Mouse (Mus musculus) midbrain, embryonic 15.5 days (tissue): Measurements from ENCODE around the gene Fmo5. TPM values are rescaled to one million over a fixed set of nuclear protein-coding genes. Genes with fewer than 3 reads are reported as not detected.
A peak's percentile ranks its signal among the peaks of the same experiment; 100 is the strongest.

Source experiments
- ATAC-seq: fragments of 200-750 bp; cut with Nextera tagmentation; replicated peaks from 2 replicates; pipeline ENCODE4 v1.8.0; 2017; ENCODE audit warnings: moderate TSS enrichment
- H3K27ac ChIP-seq: fragments of 300-500 bp; sonication (generic); 2 replicates; pipeline ENCODE4 v1.5.1; 2015; ENCODE audit warnings: mild to moderate bottlenecking, inconsistent platforms
- H3K27me3 ChIP-seq: fragments of 300-500 bp; sonication (generic); replicated peaks from 2 replicates; pipeline ENCODE4 v1.6.1; 2015; ENCODE audit warnings: inconsistent platforms
- H3K36me3 ChIP-seq: fragments of 300-500 bp; sonication (generic); replicated peaks from 2 replicates; pipeline ENCODE4 v1.6.1; 2015; ENCODE audit warnings: inconsistent platforms
- H3K4me1 ChIP-seq: fragments of 300-500 bp; sonication (generic); 2 replicates; pipeline ENCODE4 v1.6.1; 2015; ENCODE audit warnings: inconsistent platforms
- H3K4me2 ChIP-seq: fragments of 300-500 bp; sonication (generic); 2 replicates; pipeline ENCODE4 v1.6.1; 2015; ENCODE audit warnings: inconsistent platforms, mild to moderate bottlenecking, moderate library complexity
- H3K4me3 ChIP-seq: fragments of 300-500 bp; sonication (generic); 2 replicates; pipeline ENCODE4 v1.5.1; 2015; ENCODE audit warnings: mild to moderate bottlenecking, inconsistent platforms
- H3K9ac ChIP-seq: fragments of 300-500 bp; sonication (generic); 2 replicates; pipeline ENCODE4 v1.6.1; 2015; ENCODE audit warnings: mild to moderate bottlenecking, inconsistent platforms
- H3K9me3 ChIP-seq: fragments of 300-500 bp; sonication (generic); 2 replicates; pipeline ENCODE4 v1.6.1; 2016; ENCODE audit warnings: inconsistent platforms
- WGBS: fragments of 180-500 bp; shearing (Covaris S2); methylation state at CpG from one replicate; pipeline ENCODE4 v1.1.7; 2015; ENCODE audit warnings: mixed read lengths; 5-methylcytosine and 5-hydroxymethylcytosine counted together
- polyA plus RNA-seq: library from polyadenylated mRNA; unstranded; fragments of >200 nt; fragmentation: Nextera tagmentation; extraction: Ambion mirVana; gene quantifications from 2 replicates; pipeline ENCODE4 v1.2.1, GENCODE M21; 2015

Fmo5 gene
- 0.73 and 0.89 TPM in 2 replicates for polyA plus RNA-seq

- Histone ChIP-seq H3K4me2 (peak within 1 kb of the TSS; percentile 39), H3K4me3 (peak within 1 kb of the TSS; percentile 8; the same call in 1 of the 2 replicates), H3K4me1 (no peaks in the 10 kb centered on the region), H3K27ac (no peak within 1 kb of the TSS), H3K36me3 (no peaks in the 10 kb centered on the region), H3K9ac (no peak within 1 kb of the TSS), H3K27me3 (no peaks in the 10 kb centered on the region), H3K9me3 (no peaks in the 10 kb centered on the region)
- WGBS: 10% methylated on average over 18 of the region's 18 CpGs
- ATAC-seq: no peak
Measured at GRCm38 (mm10) chr3:97628391-97629001, at the start of gene Fmo5. Gene Fmo5, plus strand, starts transcription at chr3:97628804.

- no peaks in the 10 kb centered on the region for H3K9me3 ChIP-seq
- peak; percentile 92 for ATAC-seq
- peaks cover 11% of the 10 kb centered on the region; the same call in 1 of the 2 replicates for H3K4me1 ChIP-seq
- peak overlapping the region; percentile 33 for H3K4me2 ChIP-seq
- 48% methylated on average over 18 of the region's 18 CpGs for WGBS
- H3K9ac ChIP-seq: no peak overlapping the region
- H3K4me3 ChIP-seq: no peak overlapping the region
- H3K27me3 ChIP-seq: no peaks in the 10 kb centered on the region
- 0 out of 2 replicates have a peak overlapping the region, but pooled peaks have one; percentile 29 for H3K27ac ChIP-seq
- no peaks in the 10 kb centered on the region for H3K36me3 ChIP-seq
Measured at GRCm38 (mm10) chr3:97585383-97586160, 43.0 kb upstream of the Fmo5 start.

DNA sequence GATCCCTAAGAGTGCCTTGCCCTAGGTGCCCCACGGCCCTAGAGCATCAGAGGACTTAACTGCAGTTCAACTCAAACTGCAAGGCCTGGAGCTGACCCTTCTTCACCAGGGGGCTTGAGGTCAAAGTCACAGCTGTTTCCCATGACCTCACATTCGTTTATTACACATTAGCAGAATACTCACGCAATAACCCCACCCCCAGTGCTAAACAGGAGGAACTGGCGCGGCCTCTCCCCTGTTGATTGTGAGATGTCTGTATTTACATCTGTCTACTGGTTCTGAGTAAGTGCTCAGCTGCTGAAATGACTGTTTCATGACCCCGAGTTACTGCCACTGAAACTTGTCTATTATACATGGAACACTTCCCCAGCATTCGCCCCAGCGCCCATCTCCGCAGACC, 40.9 kb upstream of the Fmo5 start:
- WGBS: 85% methylated on average over 9 of the region's 9 CpGs

GRCm38 (mm10) chr3:97590699-97591098, 37.9 kb upstream of the Fmo5 start:
- ATAC-seq: no peak
- 57% methylated on average over 8 of the region's 8 CpGs for WGBS
- no peaks in the 10 kb centered on the region for H3K27me3 ChIP-seq
- H3K27ac ChIP-seq: no peak overlapping the region
- H3K4me1 ChIP-seq: peaks cover 5% of the 10 kb centered on the region; the same call in 1 of the 2 replicates
- H3K9ac ChIP-seq: no peak overlapping the region
- no peaks in the 10 kb centered on the region for H3K36me3 ChIP-seq
- H3K4me3 ChIP-seq: no peak overlapping the region
- no peaks in the 10 kb centered on the region for H3K9me3 ChIP-seq
- no peak overlapping the region for H3K4me2 ChIP-seq

More for the DNA sequence above, 40.9 kb upstream of the Fmo5 start:
- no peak overlapping the region for H3K9ac ChIP-seq
- no peak for ATAC-seq
- peaks cover 11% of the 10 kb centered on the region; the same call in 1 of the 2 replicates for H3K4me1 ChIP-seq
- H3K4me3 ChIP-seq: no peak overlapping the region
- H3K4me2 ChIP-seq: no peak overlapping the region
- H3K36me3 ChIP-seq: no peaks in the 10 kb centered on the region
- H3K9me3 ChIP-seq: no peaks in the 10 kb centered on the region
- no peak overlapping the region for H3K27ac ChIP-seq
- H3K27me3 ChIP-seq: no peaks in the 10 kb centered on the region

GRCm38 (mm10) chr3:97593089-97593488, 35.5 kb upstream of the Fmo5 start:
- no peak for ATAC-seq
- WGBS: 94% methylated on average over 5 of the region's 5 CpGs
- H3K27ac ChIP-seq: no peak overlapping the region
- no peaks in the 10 kb centered on the region for H3K4me1 ChIP-seq
- H3K4me3 ChIP-seq: no peak overlapping the region
- no peaks in the 10 kb centered on the region for H3K36me3 ChIP-seq
- H3K27me3 ChIP-seq: no peaks in the 10 kb centered on the region
- no peak overlapping the region for H3K9ac ChIP-seq
- no peaks in the 10 kb centered on the region for H3K9me3 ChIP-seq
- H3K4me2 ChIP-seq: no peak overlapping the region

DNA sequence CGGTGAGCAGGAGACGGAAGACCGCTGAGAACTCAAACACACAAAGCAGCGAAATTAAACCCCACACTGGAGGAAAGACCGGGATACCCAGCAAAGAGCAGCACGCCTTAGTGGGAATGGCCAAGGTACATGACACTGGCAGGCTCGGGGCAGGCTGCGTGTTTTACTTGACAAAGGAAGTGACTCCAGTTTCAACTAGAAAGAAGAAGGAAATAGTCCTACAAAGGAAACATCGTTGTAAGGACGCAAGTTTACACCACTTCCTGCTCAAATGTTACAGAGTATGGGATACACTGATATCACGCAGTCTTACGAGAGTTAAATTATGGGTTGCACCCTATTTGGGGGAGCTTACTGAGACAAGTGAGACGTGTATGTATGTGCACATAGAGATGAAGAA, 34.5 kb upstream of the Fmo5 start:
- no peaks in the 10 kb centered on the region for H3K36me3 ChIP-seq
- H3K4me2 ChIP-seq: no peak overlapping the region
- no peaks in the 10 kb centered on the region for H3K4me1 ChIP-seq
- no peak overlapping the region for H3K4me3 ChIP-seq
- no peak for ATAC-seq
- 89% methylated on average over 13 of the region's 13 CpGs for WGBS
- H3K9ac ChIP-seq: no peak overlapping the region
- no peaks in the 10 kb centered on the region for H3K9me3 ChIP-seq
- no peak overlapping the region for H3K27ac ChIP-seq
- no peaks in the 10 kb centered on the region for H3K27me3 ChIP-seq

DNA sequence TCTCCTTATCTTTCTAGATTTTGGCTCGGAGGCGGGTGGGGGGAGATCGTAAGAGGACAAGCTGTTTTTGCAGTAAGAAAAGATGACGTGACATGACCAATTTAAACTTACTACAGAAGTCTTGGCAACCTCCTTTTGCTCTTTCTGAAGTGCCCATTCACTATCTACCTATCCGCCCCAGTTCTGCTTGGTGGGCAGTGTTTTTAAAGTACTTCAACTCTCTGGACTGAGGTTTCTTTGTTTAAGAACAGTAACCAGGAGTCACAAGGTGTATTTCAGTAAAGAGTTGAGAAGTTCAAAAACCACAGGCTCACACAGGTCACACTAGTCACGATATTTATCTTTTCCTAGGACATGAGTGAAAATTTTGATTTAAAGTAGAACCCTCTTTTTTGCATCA, 33.5 kb upstream of the Fmo5 start:
- Histone ChIP-seq H3K36me3 (no peaks in the 10 kb centered on the region), H3K4me2 (no peak overlapping the region), H3K27ac (no peak overlapping the region), H3K27me3 (no peaks in the 10 kb centered on the region), H3K4me1 (no peaks in the 10 kb centered on the region), H3K9me3 (no peaks in the 10 kb centered on the region), H3K9ac (no peak overlapping the region), H3K4me3 (no peak overlapping the region)
- 94% methylated on average over 6 of the region's 6 CpGs for WGBS
- ATAC-seq: no peak

GRCm38 (mm10) chr3:97596796-97597195, 31.8 kb upstream of the Fmo5 start:
- Histone ChIP-seq H3K4me3 (no peak overlapping the region), H3K36me3 (no peaks in the 10 kb centered on the region), H3K9ac (no peak overlapping the region), H3K4me2 (no peak overlapping the region), H3K27ac (no peak overlapping the region), H3K4me1 (no peaks in the 10 kb centered on the region), H3K9me3 (no peaks in the 10 kb centered on the region), H3K27me3 (no peaks in the 10 kb centered on the region)
- no peak for ATAC-seq
- 90% methylated on average over 8 of the region's 8 CpGs for WGBS

DNA sequence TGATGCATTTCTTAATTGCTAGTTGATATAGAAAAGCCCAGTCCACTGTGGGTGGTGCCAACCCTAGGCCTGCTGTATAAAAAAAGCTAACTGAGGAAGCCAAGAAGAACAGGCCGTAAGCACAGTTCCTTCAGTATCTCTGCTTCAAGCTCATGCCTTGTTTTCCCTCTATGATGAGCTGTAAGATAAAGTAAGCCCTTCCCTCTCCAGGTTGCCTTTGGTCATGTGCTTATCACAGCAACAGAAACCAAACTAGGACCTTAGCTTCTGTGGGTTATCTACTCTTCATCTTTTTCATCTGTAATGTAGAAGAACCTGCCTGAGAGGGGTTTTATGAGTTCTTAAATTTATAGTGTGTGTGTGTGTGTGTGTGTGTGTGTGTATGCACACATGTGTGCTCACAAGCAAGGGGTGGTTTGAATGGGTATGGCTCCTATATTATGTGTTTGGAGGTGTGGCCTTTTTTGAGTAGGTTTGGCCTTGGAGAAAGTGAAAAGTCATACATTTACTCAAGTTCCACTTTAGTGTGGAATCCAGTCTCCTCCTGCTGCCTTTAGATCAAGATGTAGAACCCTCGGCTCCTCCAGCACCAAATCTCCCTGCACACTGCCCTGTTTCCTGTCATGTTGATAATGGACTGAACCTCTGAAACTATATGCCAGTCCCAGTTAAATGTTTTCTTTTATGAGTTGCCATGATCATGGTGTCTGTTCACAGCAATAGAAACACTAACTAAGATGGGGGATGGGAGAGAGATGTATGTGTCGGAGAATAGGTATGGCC, 28.4 kb upstream of the Fmo5 start:
- ATAC-seq: no peak
- H3K27ac ChIP-seq: no peak overlapping the region
- no peaks in the 10 kb centered on the region for H3K36me3 ChIP-seq
- no peak overlapping the region for H3K4me3 ChIP-seq
- H3K4me1 ChIP-seq: no peaks in the 10 kb centered on the region
- no peaks in the 10 kb centered on the region for H3K9me3 ChIP-seq
- WGBS: 95% methylated on average over 3 of the region's 3 CpGs
- H3K27me3 ChIP-seq: no peaks in the 10 kb centered on the region
- H3K9ac ChIP-seq: no peak overlapping the region
- no peak overlapping the region for H3K4me2 ChIP-seq

DNA sequence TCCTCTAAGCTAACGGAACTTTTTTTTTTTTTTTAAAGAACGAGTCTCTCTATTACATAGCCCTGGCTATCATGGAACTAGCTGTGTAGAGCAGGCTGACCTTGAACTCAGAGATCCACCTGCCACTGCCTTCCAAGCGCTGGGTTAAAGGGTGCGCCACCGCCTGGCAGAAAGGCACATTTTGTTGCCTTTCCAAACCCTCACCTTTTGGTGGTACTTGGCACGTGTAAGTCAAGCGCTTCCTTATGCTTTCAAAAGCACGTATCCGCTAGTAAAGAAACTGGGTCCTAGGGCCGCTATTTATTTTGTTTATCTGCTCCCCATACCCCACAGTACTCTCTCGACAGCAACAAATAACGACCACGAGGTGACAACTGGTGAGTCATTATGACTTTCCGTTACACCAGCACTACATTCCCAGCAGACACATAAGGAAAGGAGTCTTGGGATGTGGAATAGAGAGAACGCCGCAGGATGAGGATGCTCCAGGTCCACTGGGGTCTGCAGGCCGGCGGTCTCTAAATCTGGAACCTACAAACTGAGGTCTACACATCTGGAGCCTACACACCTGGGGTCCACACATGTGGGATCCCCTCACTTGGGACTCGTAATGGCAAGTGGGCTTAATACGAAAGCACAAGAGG, 19.3 kb upstream of the Fmo5 start:
- ATAC-seq: peak; percentile 7; the same call in 1 of the 2 replicates
- 0 out of 2 replicates have a peak, but pooled peaks cover 3% of the 10 kb centered on the region for H3K27me3 ChIP-seq
- H3K4me3 ChIP-seq: peak overlapping the region; percentile 69
- H3K9ac ChIP-seq: peak overlapping the region; percentile 74
- WGBS: 4% methylated on average over 20 of the region's 20 CpGs
- H3K36me3 ChIP-seq: no peaks in the 10 kb centered on the region
- no peaks in the 10 kb centered on the region for H3K9me3 ChIP-seq
- H3K4me2 ChIP-seq: peak overlapping the region; percentile 58
- peaks cover 9% of the 10 kb centered on the region for H3K4me1 ChIP-seq
- H3K27ac ChIP-seq: peak overlapping the region; percentile 88

- peaks cover 9% of the 10 kb centered on the region for H3K4me1 ChIP-seq
- H3K9me3 ChIP-seq: no peaks in the 10 kb centered on the region
- peak within 1 kb of the TSS; percentile 69 for H3K4me3 ChIP-seq
- H3K9ac ChIP-seq: peak within 1 kb of the TSS; percentile 74
- peak; percentile 97 for ATAC-seq
- H3K4me2 ChIP-seq: peak within 1 kb of the TSS; percentile 58
- H3K36me3 ChIP-seq: no peaks in the 10 kb centered on the region
- H3K27ac ChIP-seq: peak within 1 kb of the TSS; percentile 88
- H3K27me3 ChIP-seq: 0 out of 2 replicates have a peak, but pooled peaks cover 3% of the 10 kb centered on the region
- 1% methylated on average over 52 of the region's 56 CpGs for WGBS
Measured at GRCm38 (mm10) chr3:97609845-97610410, 18.7 kb upstream of the Fmo5 start, which contains the start of gene Chd1l. Gene Chd1l, minus strand, starts transcription at chr3:97610203.
